Mouse (Mus musculus) forebrain, embryonic 14.5 days (tissue): ENCODE measurements around the gene Slc7a8. TPM values are rescaled to one million over a fixed set of nuclear protein-coding genes. Genes with fewer than 3 reads are reported as not detected.
A peak's percentile ranks its signal among the peaks of the same experiment; 100 is the strongest.

Experiments used
- ATAC-seq: fragments of 200-750 bp; cut with Nextera tagmentation; 2 replicates; pipeline ENCODE4 v1.8.0; 2017; ENCODE audit warnings: mild to moderate bottlenecking, moderate library complexity
- DNase-seq: peaks from one replicate; pipeline ENCODE4 v3.0.0-alpha.2; 2015; ENCODE audit warnings: low spot score
- H3K27ac ChIP-seq: fragments of 300-500 bp; sonication (generic); 2 replicates; pipeline ENCODE4 v1.5.1; 2014; ENCODE audit warnings: low read depth, mild to moderate bottlenecking, control low read depth, low read length, moderate library complexity
- H3K27me3 ChIP-seq: fragments of 300-500 bp; sonication (generic); replicated peaks from 2 replicates; pipeline ENCODE4 v1.6.1; 2014; ENCODE audit warnings: low read length, control low read depth, mixed read lengths; ENCODE audit not compliant: control insufficient read depth, insufficient read depth
- H3K36me3 ChIP-seq: fragments of 300-500 bp; sonication (generic); 2 replicates; pipeline ENCODE4 v1.6.1; 2014; ENCODE audit warnings: low read length, control low read depth; ENCODE audit not compliant: control insufficient read depth, insufficient read depth
- H3K4me1 ChIP-seq: fragments of 300-500 bp; sonication (generic); 2 replicates; pipeline ENCODE4 v1.6.1; 2014; ENCODE audit warnings: antibody characterized with exemption, low read length, control low read depth; ENCODE audit not compliant: control insufficient read depth, insufficient read depth
- H3K4me2 ChIP-seq: fragments of 300-500 bp; sonication (generic); 2 replicates; pipeline ENCODE4 v1.6.1; 2014; ENCODE audit warnings: mild to moderate bottlenecking, control low read depth, low read length
- H3K4me3 ChIP-seq: fragments of 300-500 bp; sonication (generic); 2 replicates; pipeline ENCODE4 v1.5.1; 2014; ENCODE audit warnings: low read depth, low read length, control low read depth
- H3K9ac ChIP-seq: fragments of 300-500 bp; sonication (generic); 2 replicates; pipeline ENCODE4 v1.6.1; 2014; ENCODE audit warnings: mild to moderate bottlenecking, low read length, control low read depth, moderate library complexity
- H3K9me3 ChIP-seq: fragments of 300-500 bp; sonication (generic); replicated peaks from 2 replicates; pipeline ENCODE4 v1.6.1; 2016; ENCODE audit warnings: low read length, control low read depth, mixed read lengths; ENCODE audit not compliant: control insufficient read depth
- WGBS: fragments of 180-500 bp; shearing (Covaris S2); extraction: QIAGEN DNeasy Blood & Tissue Kit; methylation state at CpG from one replicate; pipeline ENCODE4 v1.1.7; 2014; 5-methylcytosine and 5-hydroxymethylcytosine counted together
- polyA plus RNA-seq: library from polyadenylated mRNA; unstranded; fragments of >200 nt; fragmentation: Nextera tagmentation; extraction: Ambion mirVana; gene quantifications from 2 replicates; pipeline ENCODE4 v1.2.1, GENCODE M21; 2014

Slc7a8 gene
- polyA plus RNA-seq, 1 experiment from 2014 or later, result 6.9 TPM

- H3K27ac ChIP-seq, result no peak overlapping the region
- no peaks in the 10 kb centered on the region for H3K27me3 ChIP-seq
- no peak overlapping the region for H3K4me3 ChIP-seq
- no peak overlapping the region for H3K4me2 ChIP-seq
- H3K9ac ChIP-seq, result no peak overlapping the region
- H3K4me1 ChIP-seq, result no peaks in the 10 kb centered on the region
- no peaks in the 10 kb centered on the region for H3K36me3 ChIP-seq
- ATAC-seq (no peak), DNase-seq (no peak)
- 80% methylated on average over 10 of the region's 10 CpGs for WGBS
- H3K9me3 ChIP-seq, result no peaks in the 10 kb centered on the region
Observed at GRCm38 (mm10) chr14:54721711-54722110, 60.0 kb downstream of the Slc7a8 start.

- Histone ChIP-seq H3K9ac (no peak overlapping the region), H3K4me3 (no peak overlapping the region), H3K27ac (no peak overlapping the region), H3K4me2 (no peak overlapping the region), H3K9me3 (no peaks in the 10 kb centered on the region), H3K4me1 (no peaks in the 10 kb centered on the region), H3K27me3 (no peaks in the 10 kb centered on the region), H3K36me3 (no peaks in the 10 kb centered on the region)
- DNase-seq (no peak), ATAC-seq (no peak)
- whole genome bisulfite sequencing, result 85% methylated on average over 7 of the region's 7 CpGs
Observed at GRCm38 (mm10) chr14:54720654-54721350, 60.9 kb downstream of the Slc7a8 start.

GRCm38 (mm10) chr14:54720041-54720440 is 61.7 kb downstream of the Slc7a8 start:
- ATAC-seq, result no peak
- WGBS, result 95% methylated on average over 11 of the region's 11 CpGs
- Histone ChIP-seq H3K4me2 (no peak overlapping the region), H3K4me1 (no peaks in the 10 kb centered on the region), H3K9ac (no peak overlapping the region), H3K27ac (no peak overlapping the region), H3K36me3 (no peaks in the 10 kb centered on the region), H3K4me3 (no peak overlapping the region), H3K9me3 (no peaks in the 10 kb centered on the region), H3K27me3 (no peaks in the 10 kb centered on the region)
- no peak for DNase-seq

GRCm38 (mm10) chr14:54715402-54715801 is 66.3 kb downstream of the Slc7a8 start:
- Histone ChIP-seq H3K4me1 (peaks cover 2% of the 10 kb centered on the region; the same call in 1 of the 2 replicates), H3K9me3 (no peaks in the 10 kb centered on the region), H3K4me3 (no peak overlapping the region), H3K27me3 (no peaks in the 10 kb centered on the region), H3K36me3 (no peaks in the 10 kb centered on the region), H3K27ac (no peak overlapping the region), H3K4me2 (no peak overlapping the region; the same call in 1 of the 2 replicates), H3K9ac (no peak overlapping the region)
- DNase-seq (no peak), ATAC-seq (no peak)
- 82% methylated on average over 1 of the region's 1 CpGs for WGBS

- no peak overlapping the region for H3K27ac ChIP-seq
- peak overlapping the region; percentile 71 for H3K4me2 ChIP-seq
- ATAC-seq (peak; percentile 61), DNase-seq (peak; percentile 41)
- no peaks in the 10 kb centered on the region for H3K36me3 ChIP-seq
- H3K9ac ChIP-seq, result peak overlapping the region; percentile 55
- no peaks in the 10 kb centered on the region for H3K27me3 ChIP-seq
- H3K9me3 ChIP-seq, result no peaks in the 10 kb centered on the region
- H3K4me1 ChIP-seq, result peaks cover 2% of the 10 kb centered on the region; the same call in 1 of the 2 replicates
- 1% methylated on average over 15 of the region's 15 CpGs for WGBS
- peak overlapping the region; percentile 33 for H3K4me3 ChIP-seq
Observed at GRCm38 (mm10) chr14:54714617-54715081, 67.1 kb downstream of the Slc7a8 start.

GRCm38 (mm10) chr14:54714121-54714520 is 67.6 kb downstream of the Slc7a8 start:
- H3K36me3 ChIP-seq, result no peaks in the 10 kb centered on the region
- no peak overlapping the region for H3K27ac ChIP-seq
- ATAC-seq, result peak; percentile 63
- H3K9me3 ChIP-seq, result no peaks in the 10 kb centered on the region
- H3K27me3 ChIP-seq, result no peaks in the 10 kb centered on the region
- H3K9ac ChIP-seq, result peak overlapping the region; percentile 55
- WGBS, result 3% methylated on average over 13 of the region's 13 CpGs
- H3K4me2 ChIP-seq, result peak overlapping the region; percentile 71
- DNase-seq, result peak; percentile 90
- H3K4me3 ChIP-seq, result peak overlapping the region; percentile 33
- peaks cover 2% of the 10 kb centered on the region; the same call in 1 of the 2 replicates for H3K4me1 ChIP-seq

- H3K27ac ChIP-seq, result no peak overlapping the region
- peaks cover 2% of the 10 kb centered on the region; the same call in 1 of the 2 replicates for H3K4me1 ChIP-seq
- WGBS, result 84% methylated on average over 8 of the region's 8 CpGs
- DNase-seq, result no peak
- no peak for ATAC-seq
- no peaks in the 10 kb centered on the region for H3K36me3 ChIP-seq
- no peaks in the 10 kb centered on the region for H3K27me3 ChIP-seq
- H3K4me2 ChIP-seq, result no peak overlapping the region
- no peak overlapping the region for H3K4me3 ChIP-seq
- H3K9me3 ChIP-seq, result no peaks in the 10 kb centered on the region
- no peak overlapping the region for H3K9ac ChIP-seq
Observed at GRCm38 (mm10) chr14:54712861-54713260, 68.9 kb downstream of the Slc7a8 start.

- DNase-seq, result no peak
- ATAC-seq, result no peak
- Histone ChIP-seq H3K9me3 (no peaks in the 10 kb centered on the region), H3K27ac (no peak within 1 kb of the TSS), H3K9ac (no peak within 1 kb of the TSS), H3K4me3 (no peak within 1 kb of the TSS), H3K36me3 (no peaks in the 10 kb centered on the region), H3K4me1 (peaks cover 2% of the 10 kb centered on the region; the same call in 1 of the 2 replicates), H3K4me2 (no peak within 1 kb of the TSS), H3K27me3 (no peaks in the 10 kb centered on the region)
- WGBS, result 87% methylated on average over 7 of the region's 7 CpGs
Observed at GRCm38 (mm10) chr14:54712074-54712473, 69.7 kb downstream of the Slc7a8 start, which contains the start of gene Cebpe. TSS of gene Cebpe (minus strand) at chr14:54712174.

GRCm38 (mm10) chr14:54709054-54709453 is 72.7 kb downstream of the Slc7a8 start:
- H3K36me3 ChIP-seq, result no peaks in the 10 kb centered on the region
- ATAC-seq (no peak), DNase-seq (no peak)
- no peaks in the 10 kb centered on the region for H3K9me3 ChIP-seq
- no peak overlapping the region for H3K27ac ChIP-seq
- H3K4me3 ChIP-seq, result no peak overlapping the region
- no peaks in the 10 kb centered on the region for H3K27me3 ChIP-seq
- H3K4me1 ChIP-seq, result no peaks in the 10 kb centered on the region
- no peak overlapping the region for H3K4me2 ChIP-seq
- WGBS, result 84% methylated on average over 9 of the region's 9 CpGs
- no peak overlapping the region for H3K9ac ChIP-seq
